Mouse (Mus musculus) lung, postnatal 25 days (tissue): Measurements from ENCODE around the gene Disc1.
A peak's percentile ranks its signal among the peaks of the same experiment; 100 is the strongest.

Source experiments
- DNase-seq: peaks from one replicate; pipeline ENCODE4 v3.0.0; 2022; ENCODE audit warnings: low spot score

Disc1 gene

DNA sequence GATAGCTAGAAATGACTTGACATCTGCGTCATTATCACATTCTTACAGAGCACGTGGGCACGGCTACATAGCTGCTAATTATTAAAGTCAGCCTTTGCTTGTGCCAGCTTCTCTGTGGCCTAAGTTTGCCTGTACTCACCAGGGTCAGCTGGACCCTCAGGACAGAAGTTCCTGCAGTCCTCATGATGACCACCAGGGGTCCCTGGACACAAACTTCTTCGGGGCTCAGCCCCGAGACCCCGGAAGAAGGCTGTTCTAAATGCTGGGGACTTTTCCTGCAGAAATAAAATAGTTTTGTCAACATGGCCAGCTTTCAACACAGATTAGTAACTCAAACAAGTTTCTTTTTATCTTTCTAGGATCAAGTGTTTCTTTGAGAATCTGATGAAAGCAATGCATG is 74.3 kb downstream of the Disc1 start:
- DNase-seq, result no peak

DNA sequence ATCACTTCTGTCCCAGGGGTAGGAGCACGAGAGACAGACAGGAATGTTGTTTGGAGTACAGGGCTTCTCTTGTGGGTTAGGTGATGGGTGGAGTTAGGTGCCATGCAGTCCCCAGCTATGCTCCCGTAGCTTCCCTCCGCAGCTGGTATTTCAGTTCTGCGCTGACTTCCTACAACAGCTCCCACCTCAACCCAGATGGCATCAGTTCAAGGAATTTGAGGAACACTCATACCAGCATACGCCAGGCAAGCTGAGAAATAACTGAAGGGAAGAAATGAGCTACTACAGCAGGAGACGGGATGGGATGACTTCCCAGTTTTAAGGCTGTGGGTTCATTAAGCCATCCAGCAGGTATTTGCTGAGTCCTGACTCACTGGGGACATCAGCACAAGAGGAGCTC is 76.8 kb downstream of the Disc1 start:
- DNase-seq, result no peak

DNA sequence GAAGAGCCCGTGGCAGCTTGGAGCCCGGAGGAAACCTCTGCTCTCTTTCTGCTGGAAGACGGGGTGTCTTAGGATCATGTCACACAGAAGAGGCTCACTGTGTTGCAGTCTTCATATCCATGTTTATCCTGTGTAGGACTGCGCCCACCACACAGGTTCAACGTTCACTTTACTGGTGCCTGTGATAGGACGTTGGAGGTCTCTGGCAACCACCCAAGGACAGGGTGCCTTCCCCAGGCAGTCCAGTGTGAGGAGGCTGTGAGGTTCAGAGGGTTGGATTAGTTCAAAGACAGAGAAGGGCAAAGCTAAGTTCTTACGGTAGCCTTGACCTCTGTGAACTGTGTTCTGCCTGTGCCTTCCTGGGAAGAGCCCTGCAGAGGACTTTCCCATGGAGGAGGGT is 77.3 kb downstream of the Disc1 start:
- DNase-seq, result no peak

DNA sequence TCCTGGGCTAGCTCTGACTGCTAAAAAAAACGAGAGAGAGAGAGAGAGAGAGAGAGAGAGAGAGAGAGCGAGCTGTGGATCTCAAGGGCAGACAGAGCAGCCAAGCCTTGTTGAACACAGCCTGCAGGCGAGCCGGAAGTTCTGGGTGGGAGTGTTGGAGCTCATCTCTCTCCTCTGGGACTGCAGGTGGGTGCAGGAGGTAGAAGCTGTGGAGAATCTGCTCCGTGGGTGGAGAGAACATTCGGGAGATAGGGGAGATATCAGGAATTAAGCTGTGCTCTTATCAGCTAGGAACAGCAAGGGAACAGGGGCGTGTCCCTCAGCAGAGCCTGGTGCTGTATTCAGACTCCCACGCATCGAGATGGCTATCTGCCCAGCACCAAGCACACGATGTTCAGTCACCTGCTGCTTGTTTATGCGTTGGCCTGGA is 79.7 kb downstream of the Disc1 start:
- DNase-seq, result peak; percentile 72

DNA sequence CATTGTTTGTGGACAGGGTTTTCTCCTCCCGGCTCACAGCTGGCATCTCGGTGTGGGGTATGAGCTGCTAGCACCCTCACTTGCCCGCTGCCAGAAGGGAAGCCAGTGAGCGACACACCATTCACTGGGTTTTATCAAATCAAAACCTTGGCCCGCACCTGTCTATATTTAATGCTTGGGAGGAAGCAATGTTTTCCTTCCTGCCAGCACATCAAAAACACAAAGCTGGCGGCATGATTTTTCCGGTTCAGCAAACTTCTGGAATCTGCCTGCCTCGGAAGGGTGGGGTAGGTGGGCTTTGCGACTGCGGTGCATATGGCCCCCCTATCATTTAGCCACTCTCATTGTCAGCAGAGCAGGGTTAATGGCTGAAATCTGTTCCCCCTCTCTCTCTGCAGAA is 80.9 kb downstream of the Disc1 start:
- peak; percentile 7 for DNase-seq

DNA sequence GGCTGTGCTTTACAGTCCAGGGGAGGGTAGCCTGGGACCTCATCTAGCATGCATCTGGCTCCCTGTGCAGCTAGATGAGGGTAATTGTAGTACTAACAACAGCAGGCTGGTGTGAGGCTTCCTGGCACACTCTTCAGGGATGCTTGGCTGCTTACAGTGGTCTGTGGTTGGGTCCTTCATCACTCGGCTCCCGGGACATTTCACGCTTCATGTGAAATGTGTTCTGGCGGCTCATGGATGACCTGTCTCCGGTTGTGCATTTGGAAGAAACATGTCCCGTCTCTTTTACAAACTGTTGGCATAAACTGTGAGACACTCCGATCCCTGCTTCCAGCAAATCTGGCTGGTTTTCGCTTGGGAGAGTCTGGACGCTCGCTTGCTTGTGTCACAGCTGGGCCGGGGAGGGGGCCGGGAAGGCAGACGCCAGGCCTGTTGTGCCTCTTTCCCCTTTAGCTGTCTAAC is 85.7 kb downstream of the Disc1 start:
- no peak for DNase-seq

DNA sequence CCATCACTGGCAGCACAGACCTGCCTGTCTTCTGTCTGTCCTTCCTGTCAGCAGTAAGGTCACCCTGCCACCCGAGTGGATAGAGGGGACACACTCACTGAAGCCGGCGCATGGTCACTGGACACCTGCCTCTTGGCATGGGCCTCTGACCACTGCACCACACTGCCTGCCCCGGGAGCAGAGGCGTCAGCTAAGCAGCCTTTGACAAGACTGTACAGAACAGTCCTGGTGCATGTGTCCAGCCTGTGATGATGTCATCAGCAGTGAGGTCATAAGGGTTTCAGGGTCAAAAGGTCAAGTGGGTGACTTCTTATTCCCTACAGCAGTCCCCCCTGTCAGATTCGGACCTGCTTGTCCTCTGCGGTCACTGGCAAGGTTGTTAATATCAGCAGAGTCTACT is 87.0 kb downstream of the Disc1 start:
- DNase-seq, result no peak

DNA sequence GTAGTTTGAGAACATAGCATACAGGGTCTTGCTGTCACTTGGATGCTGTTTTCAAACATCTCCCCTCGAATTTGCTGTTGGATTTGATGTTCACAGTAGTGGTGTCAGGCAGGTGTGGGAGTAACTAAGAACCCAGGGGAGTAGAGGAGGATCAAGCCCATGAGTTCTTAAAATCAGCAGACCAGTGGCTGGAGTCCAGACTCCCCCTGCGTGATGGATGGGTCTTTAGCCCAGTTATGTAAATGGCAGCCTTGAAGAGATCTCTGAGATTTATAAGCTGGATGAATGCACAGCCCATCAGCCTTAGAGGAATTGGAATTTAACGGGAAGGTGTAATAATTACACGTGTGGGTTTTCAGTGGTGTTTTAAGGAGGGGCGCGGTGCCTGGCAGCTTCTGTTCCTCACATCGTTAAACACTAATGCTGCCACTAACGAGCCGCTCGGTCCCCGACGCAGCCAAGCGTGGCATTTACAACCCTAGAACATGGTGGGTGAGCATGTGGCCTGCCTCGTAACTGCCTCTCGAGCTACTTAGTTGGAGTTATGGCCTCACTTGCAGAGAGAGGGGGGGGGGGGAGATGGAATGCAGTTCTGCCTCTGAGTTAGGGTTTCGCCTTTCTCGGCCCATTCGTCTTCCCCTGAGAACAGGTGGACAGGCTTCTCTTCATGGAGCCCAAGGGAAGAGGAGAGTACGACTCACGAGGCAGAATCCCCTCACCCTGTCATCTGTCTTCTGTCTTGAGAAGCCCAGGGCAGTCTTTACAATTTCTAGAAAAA is 103.1 kb downstream of the Disc1 start:
- no peak for DNase-seq

DNA sequence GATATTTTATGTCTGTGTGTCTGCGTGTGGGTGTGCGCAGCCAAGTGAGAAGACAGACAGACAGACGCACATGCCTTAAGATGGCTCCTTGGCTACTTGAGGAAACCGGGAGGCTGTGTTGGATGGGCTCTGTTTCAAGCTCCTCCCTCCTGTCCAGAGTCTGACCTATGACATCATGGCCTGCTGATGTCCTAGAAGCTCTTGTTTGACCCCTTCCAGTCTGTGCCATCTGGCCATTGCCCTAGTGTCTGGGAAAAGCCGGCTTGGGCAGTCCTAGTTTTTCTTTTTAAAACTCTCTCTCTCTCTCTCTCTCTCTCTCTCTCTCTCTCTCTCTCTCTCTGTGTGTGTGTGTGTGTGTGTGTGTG is 103.6 kb downstream of the Disc1 start:
- no peak for DNase-seq

DNA sequence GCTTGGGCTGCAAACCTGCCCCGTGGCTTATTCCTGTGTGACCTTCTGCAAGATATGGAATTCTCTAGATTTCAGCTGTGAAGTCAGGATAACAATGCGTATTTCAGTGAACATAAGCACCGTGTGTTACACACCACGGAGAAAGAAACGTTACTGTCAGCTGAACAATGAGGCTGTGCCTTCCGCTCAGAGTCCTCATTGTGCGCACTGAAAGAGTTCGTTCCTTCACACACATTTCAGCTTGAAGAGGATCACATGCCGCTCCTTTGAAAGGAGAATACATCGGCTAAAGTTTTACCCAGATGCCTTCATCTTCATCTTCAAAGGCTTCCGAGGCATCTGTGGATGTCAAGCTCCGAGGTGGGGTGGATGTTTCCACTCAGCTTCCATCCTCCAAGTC is 105.4 kb downstream of the Disc1 start:
- DNase-seq, result no peak

DNA sequence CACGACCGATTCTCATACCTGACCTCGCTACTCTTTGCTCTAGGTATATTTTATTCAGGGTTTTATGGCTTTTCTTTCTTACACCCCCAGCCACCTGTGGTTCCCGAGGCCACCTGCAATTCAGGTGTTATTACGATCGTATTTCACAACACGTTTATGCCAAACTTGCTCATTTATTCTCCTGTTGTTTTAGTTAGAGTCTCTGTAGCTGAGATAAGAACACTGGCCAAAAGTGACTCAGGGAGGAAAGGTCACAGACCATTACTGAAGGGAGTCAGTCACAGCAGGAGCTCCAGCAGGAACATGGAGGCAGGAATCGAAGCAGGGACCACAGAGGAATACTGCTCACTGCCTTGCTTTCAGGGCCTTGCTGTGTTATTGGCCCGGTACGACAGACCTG is 109.5 kb downstream of the Disc1 start:
- no peak for DNase-seq

DNA sequence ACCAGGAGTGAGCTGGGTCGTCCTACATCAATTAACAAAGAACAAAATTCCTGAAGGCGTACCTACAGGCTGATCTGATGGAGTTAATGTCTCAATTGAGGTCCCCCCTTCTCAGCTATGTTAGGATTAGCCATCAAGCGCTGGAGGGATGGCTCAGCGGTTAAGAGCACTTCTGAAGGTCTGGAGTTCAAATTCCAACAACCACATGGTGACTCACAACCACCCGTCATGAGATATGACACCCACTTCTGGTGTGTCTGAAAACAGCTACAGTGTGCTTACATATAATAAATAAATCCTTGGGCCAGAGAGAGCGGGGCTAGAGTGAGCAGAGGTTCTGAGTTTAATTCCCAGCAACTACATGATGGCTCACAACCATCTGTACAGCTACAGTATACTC is 109.9 kb downstream of the Disc1 start:
- no peak for DNase-seq

DNA sequence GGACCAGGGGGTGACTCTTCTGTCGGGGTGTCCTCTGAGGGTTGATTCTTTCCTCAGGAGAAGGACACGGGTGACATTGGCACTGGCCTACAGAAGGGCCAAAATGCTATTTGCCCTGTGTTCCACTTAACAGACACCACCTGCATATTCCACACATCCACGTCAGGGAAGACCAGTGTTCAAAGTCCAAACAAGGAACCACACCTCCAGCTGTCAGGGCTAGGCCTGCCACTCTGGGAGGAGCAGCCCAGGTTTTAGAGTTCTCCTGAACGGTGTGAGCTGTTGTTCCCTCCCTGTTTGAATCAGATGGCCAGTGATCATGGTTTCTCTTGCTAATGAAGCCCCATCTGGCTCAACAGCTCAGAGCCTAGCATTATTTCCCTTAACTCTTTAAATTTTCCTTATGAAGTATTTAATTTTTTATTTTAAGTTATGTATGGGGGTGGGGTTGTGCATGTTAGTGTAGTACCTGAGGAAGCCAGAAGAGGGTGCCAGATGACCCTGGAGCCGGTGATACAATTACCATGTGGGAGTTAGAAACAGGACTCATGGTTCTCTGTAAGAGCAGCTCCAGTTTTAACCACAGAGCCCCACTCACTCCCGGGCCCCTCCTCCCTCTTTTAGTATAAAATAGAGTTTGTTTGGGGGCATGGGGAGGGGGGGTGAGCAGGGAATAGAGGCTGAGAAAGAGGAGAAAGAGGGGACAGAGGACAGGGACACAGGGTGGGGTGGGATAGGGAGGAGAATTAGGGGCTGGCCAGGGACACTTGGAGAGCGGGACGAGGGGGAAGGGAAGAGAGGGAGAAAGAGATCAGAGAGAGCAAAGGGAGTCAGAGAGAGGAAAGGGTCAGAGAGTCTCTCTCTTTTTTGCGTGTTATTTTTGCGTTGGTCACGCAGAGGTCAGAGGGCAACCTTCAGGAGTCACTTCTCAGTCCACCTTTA is 111.8 kb downstream of the Disc1 start:
- DNase-seq, result peak; percentile 52

DNA sequence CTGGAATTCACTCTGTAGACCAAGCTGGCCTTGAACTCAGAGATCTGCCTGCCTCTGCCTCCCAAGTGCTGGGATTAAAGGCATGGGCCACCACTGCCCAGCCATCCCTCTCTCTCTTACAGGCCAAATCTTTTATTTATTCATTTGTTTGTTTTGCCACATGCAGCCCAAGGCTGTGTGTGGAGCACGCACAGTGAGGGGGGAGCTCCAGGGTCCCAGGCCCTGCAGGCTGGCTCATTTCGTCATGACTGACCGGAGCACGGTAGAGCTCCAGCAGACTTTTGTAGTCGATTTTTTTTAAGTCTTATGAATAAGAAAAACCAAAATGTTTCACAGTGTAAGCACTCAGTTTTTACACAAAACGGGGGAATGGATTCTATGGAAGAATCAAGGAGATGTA is 112.5 kb downstream of the Disc1 start:
- DNase-seq, result no peak

DNA sequence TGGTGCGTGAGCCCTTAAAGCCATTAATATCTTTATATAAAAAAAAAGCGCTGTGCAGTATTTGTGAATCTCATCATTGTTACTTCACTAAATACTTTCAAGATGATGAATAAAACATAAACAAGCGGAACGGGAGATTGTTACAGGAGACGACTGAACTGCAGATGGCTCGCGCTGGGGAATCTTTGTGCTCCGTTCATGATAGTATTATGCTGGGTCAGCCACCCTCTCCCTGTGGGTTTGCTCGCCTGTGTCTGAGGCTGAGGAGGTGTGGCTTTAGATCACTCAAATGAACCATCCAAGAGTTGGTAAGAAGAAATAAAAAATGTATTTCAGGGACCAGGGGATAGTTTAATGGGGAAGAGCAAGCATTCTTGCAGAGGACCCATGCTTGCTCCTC is 113.0 kb downstream of the Disc1 start:
- no peak for DNase-seq

DNA sequence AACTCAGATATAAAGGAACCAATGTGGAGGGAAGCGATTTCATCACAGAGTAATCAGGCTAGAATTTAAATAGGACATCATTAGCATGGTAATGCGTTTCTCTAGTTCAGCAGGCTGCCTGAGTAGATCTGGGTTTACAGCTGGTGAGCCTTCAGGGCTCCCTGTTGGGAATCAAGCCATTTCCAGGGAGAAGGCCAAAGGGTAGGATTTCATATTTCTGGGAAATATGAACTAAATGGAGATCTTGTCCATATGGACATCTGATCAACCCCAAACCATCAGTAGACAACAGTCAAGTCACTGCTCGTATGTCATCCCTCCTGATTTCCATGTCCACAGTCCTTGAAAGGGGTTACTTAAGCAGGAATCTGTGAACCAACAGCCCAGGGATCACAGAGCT is 115.6 kb downstream of the Disc1 start:
- peak; percentile 24 for DNase-seq

DNA sequence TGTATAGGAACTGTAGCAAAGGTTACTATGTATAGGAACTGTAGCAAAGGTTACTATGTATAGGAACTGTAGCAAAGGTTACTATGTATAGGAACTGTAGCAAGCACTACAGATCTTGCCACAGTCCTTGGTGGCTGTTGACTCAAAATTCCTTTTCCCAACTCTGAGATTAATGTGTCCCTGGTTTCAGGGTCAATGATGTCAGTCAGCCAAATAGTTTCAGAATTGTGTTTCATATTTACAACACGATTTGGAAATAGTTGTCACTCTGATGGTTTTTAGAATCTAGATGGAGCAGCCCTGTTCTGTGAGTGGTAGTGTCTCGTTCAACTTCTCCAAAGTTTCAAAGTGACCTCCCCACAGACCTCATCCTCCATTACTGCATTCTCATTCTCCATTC is 117.5 kb downstream of the Disc1 start:
- DNase-seq, result no peak

DNA sequence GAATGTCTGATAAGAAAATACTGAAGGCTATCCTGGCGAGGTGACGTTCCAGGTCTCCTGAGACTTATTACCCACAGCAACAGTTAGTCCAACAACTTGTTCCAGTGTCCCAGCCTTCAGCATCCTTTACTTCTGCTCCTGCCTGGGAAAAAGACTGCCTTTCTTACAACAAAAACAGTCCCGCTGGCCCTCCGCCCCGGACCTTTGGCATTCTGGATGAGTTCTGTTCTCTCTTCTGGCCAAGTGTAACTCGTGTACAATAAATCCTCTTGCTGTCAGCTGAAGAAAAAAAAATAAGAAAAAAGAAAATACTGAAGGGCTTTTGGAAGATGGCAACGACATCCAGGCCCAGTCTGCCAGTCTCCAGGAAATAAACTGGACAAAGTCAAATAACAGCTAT is 120.2 kb downstream of the Disc1 start:
- DNase-seq, result peak; percentile 52

DNA sequence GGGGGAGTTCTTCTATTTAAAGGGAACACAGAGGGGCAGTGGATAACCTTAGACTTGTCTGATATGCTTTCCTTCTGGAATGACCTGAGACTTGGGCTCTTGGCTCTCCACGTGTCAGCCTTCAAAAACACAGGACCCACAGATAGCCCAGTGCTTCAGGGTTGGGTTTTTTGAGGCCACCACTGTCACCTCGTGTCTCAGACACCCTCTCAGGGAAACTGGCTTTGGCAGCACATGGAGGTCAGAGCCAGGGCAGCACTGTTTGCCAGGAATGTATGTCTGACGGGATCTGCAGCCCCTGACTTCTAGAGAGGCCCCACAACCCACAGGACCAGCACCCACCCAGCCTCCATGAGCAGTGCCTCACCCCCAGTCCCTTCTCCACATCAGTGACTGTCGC is 120.9 kb downstream of the Disc1 start:
- peak; percentile 55 for DNase-seq

DNA sequence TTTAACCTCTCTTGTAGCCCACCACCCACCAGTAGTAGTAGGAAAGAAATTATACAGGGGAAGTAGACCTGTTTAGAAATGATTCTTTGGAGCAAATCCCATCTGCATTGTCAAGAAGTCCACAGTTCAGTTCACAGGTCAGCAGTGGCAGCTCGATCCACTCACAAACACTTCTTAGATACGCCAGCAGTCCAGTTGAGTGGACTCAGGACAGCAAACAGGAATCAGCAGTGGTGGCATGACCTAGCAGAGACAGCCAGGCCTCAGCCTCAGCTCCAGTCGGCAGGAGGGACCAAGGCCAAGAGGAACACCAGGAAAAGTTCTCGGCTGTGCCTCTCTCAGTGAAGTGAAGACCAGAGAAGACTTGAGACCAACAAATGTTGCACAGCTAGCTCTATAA is 121.7 kb downstream of the Disc1 start:
- DNase-seq, result no peak

DNA sequence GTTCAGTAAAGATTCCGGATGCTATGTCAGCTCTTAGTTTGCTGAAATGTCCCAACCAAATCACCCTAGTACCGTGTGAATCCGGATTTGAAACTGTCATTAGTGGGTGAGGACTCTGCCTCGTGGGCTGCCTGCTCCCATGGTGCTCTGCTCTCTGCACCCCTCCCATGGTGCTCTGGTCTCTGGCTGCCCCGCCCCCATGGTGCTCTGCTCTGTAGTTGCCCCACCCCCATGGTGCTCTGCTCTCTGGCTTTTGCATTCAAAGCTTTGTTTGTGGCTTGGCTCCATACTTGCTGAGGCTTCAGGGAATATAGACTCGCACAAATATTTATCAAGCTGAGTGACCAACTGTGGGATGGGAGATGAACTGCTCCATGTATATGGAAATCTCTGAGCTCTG is 123.1 kb downstream of the Disc1 start:
- DNase-seq, result no peak

DNA sequence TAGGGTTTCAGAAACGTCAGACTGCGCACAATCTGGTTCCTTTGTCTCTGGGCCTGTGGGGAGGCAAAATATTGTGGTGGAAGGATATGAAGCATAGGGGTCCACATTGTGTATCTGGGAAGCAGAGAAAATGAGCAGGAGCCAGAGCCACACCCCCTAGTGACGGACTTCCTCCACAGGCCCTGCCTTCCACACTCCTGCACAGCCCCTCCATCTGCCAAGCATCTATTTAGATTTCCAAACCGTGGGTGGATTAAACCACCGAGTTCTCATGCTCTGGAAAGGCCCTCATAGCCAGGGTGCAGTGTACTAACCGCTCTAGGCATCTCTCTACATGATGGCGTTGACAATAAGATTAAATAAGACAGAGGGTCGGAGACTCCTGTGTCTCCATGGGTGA is 124.0 kb downstream of the Disc1 start:
- no peak for DNase-seq
